Mouse (Mus musculus): ENCODE measurements around the gene Apex1.
"Not testable (repeated sequence)": the region's sequence is repeated elsewhere in the genome, so short reads cannot be mapped to it uniquely, and the experiment has no call there.

Apex1 gene

DNA sequence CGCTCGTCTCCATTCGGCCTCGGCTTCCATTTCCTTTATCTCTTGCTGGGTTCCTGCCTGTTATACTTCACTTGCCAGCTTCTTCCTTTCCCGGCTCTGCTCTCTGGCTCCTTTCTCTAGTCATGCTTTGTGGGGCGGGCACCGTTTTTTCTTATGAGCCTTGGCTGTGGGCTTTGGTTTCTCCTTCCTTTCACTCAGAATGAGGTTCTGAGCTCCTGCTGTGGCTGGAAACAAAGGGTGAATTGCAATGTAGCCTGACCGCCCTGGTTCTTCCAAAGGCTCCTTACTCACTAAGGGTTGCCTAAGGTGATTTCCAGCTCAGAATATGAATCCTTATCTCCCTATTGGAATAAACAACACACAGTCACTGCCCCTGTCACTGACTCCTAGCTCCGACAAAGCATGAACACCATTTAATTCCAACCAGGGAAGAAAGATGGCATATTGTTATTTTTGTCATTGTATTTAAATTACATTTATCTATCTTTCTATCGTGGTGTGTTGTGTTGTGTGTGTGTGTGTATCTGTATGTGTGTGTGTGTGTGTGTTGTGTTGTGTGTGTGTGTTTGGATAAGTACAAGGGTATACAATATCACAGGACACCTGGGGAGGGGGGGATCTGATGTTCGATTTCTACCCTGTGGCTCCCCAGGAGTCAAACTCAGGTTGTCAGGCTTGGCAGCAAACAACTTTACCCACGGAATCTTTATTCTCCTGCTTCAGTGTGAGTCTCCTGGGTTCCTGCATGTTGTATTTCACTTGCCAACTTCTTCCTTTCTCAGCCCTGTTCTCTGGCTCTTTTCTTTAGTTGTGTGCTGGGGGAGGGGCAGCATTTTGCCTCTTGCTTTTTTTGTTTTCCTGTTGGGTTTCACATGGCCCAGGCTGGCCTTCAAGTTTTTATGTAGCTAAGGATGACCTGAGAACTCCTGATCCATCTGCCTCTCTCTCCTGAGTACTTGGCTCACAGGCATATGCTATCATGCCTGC lies 45.1 kb downstream of the Apex1 start:
- DNase-seq (ENCODE audit: low spot score), result no peak

DNA sequence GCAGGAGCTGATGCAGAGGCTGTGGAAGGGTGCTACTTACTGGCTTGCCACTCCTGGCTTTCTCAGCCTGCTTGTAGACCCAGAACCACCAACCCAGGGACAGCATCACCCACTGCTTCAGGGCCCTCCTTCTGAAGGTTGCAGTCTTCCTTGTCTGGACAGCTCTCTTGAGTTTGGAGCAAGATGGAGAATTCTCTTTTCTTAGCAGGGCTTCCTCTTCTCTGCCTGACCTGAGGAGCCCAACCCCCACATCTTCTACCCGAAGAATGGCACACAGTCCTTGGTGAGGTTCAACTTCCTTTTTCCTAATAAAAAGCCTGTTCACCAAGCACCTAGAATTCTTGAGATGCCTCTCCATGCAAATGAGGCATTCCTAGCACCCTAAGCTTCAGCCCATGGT lies 46.1 kb downstream of the Apex1 start:
- DNase-seq (ENCODE audit: low spot score), result no peak

DNA sequence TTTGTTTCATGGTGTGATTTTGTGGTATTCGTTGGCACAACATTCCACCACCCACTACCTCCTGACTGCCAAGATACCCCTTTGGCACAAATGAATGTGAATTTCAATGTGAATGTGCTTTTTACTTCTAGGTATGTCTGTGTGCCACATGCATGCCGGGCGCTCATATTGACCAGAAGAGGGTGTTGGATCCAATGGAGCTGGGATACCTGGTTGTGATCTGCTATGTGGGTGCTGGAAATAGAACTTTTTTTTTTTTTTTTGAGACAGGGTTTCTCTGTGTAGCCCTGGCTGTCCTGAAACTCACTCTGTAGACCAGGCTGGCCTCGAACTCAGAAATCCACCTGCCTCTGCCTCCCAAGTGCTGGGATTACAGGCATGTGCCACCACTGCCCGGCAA lies 48.3 kb downstream of the Apex1 start:
- not testable (repeated sequence) for DNase-seq (ENCODE audit: low spot score)

DNA sequence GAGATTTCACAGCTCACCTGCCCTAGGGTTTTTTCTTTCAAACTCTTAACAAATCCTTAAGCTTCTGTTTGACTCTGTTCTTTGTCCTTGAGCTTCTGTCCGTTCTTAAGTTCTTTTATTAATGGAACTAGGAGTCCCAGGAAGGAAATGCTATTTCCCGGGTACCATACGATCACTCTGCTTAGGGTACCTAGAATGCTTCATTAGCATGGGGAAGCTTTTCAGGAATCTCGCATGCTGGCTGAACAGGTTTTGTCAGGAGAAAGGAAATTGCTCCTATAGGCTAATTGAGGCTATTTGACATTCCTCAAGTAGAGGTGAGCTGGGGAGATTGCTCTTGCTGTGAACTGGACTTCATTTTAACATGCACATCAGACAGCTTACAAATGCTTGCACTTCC lies 48.9 kb downstream of the Apex1 start:
- DNase-seq (ENCODE audit: low spot score), result no peak

DNA sequence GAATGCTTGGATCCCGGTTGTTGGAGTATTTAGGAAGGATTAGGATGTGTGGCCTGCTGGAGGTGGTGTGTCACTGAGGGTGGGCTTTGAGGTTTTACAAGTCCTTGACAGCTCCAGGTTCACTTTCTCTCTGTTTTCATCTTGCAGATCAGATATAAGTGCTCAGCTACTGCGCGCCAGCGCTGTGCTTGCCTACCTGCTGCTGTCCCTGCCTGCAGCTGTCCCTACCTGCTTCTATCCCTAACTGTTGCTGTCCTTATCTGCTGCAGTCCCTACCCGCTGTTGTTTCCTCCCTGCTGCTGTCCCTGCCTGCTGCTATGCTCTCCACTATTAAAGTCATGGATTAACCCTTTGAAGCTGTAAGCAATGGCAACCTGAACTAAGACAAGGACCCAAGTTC lies 50.2 kb downstream of the Apex1 start:
- DNase-seq (ENCODE audit: low spot score), result no peak

DNA sequence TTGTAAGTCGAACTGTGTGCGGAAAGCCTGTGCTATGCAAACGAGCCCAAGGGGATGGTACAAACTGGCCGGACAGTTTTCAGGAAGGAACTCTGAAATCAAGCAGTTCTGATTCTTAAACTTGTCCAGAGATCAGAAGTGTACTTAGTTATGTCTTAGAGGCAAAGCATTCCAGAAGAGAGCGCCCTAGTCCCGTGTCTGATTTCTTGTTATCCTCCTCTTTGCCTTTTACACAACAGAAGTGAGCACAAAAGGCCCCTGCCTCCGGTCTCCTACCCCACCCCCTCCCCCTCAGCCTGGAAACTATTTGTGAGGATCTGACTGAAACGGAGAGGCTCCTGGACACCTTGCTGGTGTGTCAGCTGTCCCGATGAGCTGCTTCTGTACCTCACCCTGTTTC lies 51.9 kb downstream of the Apex1 start:
- no peak for DNase-seq (ENCODE audit: low spot score)

All from urinary bladder, postnatal 10 days (tissue).